Mouse (Mus musculus) heart, postnatal 10 days (tissue): Measurements from ENCODE around the gene Rasa2. TPM values are rescaled to one million over a fixed set of nuclear protein-coding genes. Genes with fewer than 3 reads are reported as not detected.
"Not testable (repeated sequence)": the region's sequence is repeated elsewhere in the genome, so short reads cannot be mapped to it uniquely, and the experiment has no call there.

ENCODE experiments used
- DNase-seq, 2 experiments: peaks; one replicate each; pipeline ENCODE4 v3.0.0; 2021
- intact Hi-C: fragments of 180-260 bp; cut with DNase I; formaldehyde crosslinking; loops from one replicate; pipeline ENCODE4 v1.15.1; 2025
- total RNA-seq, 2 experiments: library from RNA; stranded (reverse); gene quantifications; 2 replicates each; pipeline ENCODE4 v1.2.3; 2021

Rasa2 gene
- 1 to 10 TPM; 7.6 to 8.3 TPM for total RNA-seq

GRCm38 (mm10) chr9:96631389-96632072 lies at the start of gene Rasa2:
TSS of gene Rasa2 (minus strand) at chr9:96631617.
- intact Hi-C loops: loop anchor here (5.0 kb wide), 1 partner anchor 36 kb away; no protein-coding TSS in a partner anchor
- peak; percentile 94 for DNase-seq

- intact Hi-C loops: no loop called here
- DNase-seq: no peak
Observed at GRCm38 (mm10) chr9:96678611-96679010, 47.2 kb upstream of the Rasa2 start.

DNA sequence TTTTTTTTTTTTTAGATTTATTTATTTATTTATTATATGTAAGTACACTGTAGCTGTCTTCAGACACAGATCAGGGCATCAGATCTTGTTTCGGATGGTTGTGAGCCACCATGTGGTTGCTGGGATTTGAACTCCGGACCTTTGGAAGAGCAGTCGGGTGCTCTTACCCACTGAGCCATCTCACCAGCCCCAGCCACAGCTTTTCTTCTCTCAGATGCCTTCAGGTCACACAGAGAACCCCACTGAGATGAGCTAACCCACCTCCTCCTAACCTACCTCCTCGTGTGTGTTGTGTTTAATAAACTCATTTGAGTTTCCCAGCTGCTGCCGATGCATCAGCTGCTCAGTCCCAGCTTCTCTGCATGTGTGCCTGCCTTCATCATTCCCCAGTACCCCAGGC lies 46.3 kb upstream of the Rasa2 start:
- DNase-seq, intact Hi-C loops: not testable (repeated sequence)

- intact Hi-C loops: no loop called here
- no peak for DNase-seq
Observed at GRCm38 (mm10) chr9:96676671-96677070, 45.3 kb upstream of the Rasa2 start.

GRCm38 (mm10) chr9:96675763-96676640 lies 44.6 kb upstream of the Rasa2 start:
- intact Hi-C loops: loop anchor here (1.0 kb wide), 1 partner anchor 83 kb away; no protein-coding TSS in a partner anchor
- no peak for DNase-seq

- intact Hi-C loops: loop anchor here (1.0 kb wide), 1 partner anchor 84 kb away; no protein-coding TSS in a partner anchor
- DNase-seq: peak; percentile 70 to 76
Observed at GRCm38 (mm10) chr9:96675071-96675762, 43.8 kb upstream of the Rasa2 start.

DNA sequence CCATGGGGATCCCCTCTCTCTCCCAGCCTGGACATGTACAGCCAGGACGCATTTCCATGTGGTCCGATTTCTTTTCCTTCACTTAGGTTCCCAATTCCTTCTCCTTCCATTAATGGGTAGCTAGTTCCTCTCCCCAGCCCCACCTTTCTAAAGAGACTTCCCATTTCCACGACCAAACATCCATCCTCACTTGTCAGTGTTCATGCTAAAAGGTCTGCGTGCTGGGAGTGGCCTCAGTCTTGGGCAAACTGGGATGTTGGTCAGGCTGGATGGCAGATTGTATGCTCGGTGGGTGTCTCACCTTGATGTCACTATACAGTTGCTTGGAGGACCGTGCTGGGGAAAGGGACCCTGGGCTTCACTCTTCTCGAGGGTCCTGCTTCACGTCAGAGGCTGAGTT lies 42.9 kb upstream of the Rasa2 start:
- intact Hi-C loops: no loop called here
- DNase-seq: no peak

DNA sequence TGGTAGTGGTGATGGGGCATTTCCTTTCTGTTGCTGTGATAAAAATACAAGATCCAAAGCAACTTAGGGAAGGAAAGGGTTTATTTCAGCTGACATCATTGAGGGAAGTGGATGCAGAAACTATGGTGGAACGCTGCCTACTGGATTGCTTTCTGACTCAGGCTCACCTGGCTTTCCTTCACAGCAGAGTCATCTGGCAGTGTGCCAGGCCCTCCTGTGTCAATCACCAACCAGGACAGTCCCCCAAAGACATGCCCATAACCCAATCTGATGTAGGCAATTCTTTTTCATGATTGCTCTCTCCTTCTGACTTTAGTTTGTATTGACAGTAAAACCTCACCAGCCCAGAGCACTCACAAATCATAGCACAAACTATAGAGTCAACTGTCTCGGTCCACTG lies 41.0 kb upstream of the Rasa2 start:
- intact Hi-C loops: no loop called here
- no peak for DNase-seq

GRCm38 (mm10) chr9:96671249-96671648 lies 39.8 kb upstream of the Rasa2 start:
- no peak for DNase-seq
- intact Hi-C loops: no loop called here

DNA sequence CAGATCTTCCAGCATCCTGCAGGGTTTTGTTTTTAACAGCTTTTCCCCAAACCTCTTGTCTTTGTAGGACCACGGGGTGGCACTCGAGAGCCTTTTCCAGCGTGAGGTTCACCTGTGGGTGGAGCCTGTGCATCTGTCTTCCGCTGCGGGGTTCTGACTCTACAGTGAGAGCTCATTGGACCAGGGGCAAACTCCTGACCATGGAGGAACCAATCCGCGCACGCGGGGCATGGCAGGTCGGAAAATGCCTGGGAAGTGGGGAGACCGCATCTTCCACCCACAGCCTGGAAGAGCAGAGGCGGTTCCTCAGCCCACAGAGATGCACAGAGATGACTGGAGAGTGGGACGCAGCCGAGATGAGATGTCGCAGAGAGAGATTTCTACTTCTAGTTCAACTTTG lies 38.5 kb upstream of the Rasa2 start:
- intact Hi-C loops: loop anchor here (1.0 to 5.0 kb wide), 3 partner anchors 38 to 148 kb away; partner anchors contain the start of gene Rasa2
- DNase-seq: peak; percentile 95 to 97

GRCm38 (mm10) chr9:96668628-96669027 lies 37.2 kb upstream of the Rasa2 start:
- intact Hi-C loops: loop anchor here (1.0 to 5.0 kb wide), 4 partner anchors 36 to 150 kb away; partner anchors contain the start of gene Rasa2
- peak; percentile 72 to 82 for DNase-seq

DNA sequence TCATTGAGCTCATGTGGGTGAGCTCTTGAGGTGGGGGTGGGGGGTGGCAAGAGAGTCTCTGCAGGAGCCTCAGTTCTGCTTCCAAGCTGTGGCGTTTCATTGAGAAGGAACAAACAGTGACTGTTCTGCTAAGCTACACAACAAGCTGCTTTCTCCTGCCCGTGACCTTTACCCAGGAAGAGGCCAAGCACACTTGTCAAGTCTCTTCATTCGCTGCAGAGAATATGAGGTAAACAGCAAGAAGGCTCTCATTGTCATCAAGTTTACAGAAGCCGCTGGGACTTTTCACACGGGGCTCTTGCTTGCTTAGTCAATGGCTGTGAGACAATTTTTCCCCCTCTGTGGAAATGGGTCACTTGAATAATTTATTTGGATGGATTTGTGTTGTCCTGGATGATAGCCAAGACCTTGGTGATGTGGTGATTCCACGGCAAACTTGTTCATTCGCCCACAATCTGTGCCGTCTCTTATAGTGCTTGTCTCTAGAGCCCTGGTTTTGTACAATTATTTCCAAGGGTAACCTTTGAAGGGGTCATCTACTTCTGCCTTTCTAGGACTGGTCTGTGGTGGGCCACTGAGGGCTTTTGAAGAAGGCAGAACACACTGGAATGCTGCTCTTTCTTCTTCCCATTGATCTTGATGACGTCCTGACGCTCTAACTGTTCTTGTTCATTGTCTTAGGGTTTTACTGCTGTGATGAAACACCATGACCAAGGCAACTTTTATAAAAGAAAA lies 29.3 kb upstream of the Rasa2 start:
- intact Hi-C loops: no loop called here

DNA sequence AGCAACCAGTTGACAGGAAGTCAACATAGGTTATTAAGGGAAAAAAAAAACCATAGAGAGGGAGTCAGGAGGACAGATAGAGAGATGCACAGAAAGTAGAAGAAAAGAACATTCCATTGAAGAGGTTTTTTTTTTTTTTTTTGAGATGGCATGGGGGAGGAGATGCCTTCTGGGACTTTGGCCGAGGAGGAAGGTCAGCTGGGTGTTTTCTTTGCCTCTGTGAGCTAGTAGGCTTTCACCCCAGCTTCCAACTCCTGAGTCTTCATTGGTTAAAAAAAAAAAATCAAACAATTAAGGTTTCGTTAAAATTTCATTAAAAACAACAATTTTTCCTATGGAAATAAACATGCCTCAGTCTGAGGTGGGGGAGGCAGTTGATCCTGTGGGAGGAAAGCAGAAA lies 28.4 kb upstream of the Rasa2 start:
- no peak for DNase-seq
- intact Hi-C loops: no loop called here

More for the DNA sequence above, 29.3 kb upstream of the Rasa2 start:
- DNase-seq: no peak

DNA sequence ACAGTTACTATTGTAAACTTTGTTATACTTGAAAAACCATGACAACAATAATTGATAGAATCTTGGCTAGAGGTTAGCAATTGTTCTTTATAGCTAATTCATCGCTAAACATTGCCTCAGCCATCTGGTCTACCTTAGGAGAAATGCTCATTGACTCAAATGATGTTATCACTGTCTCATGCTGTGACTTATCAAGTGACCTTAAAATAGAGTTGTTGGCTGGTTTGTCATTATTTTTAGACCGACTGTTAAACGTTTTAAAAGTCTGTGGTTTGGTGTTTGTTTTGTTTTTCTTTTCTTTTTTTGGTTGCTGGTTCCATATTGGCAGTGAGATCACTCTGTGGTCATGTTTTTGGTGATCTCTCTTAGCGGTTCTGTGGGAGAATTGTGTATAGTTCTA lies 22.1 kb upstream of the Rasa2 start:
- DNase-seq: no peak
- intact Hi-C loops: loop anchor here (2.0 kb wide), 1 partner anchor 81 kb away; no protein-coding TSS in a partner anchor

- intact Hi-C loops: loop anchor here (2.0 kb wide), 1 partner anchor 80 kb away; no protein-coding TSS in a partner anchor
Observed at GRCm38 (mm10) chr9:96652763-96653162, 21.3 kb upstream of the Rasa2 start.

GRCm38 (mm10) chr9:96650807-96651206 lies 19.4 kb upstream of the Rasa2 start:
- intact Hi-C loops: no loop called here

More at GRCm38 (mm10) chr9:96652763-96653162, 21.3 kb upstream of the Rasa2 start:
- DNase-seq: peak in 1 of 2 experiments; percentile 25

GRCm38 (mm10) chr9:96649924-96650323 lies 18.5 kb upstream of the Rasa2 start:
- intact Hi-C loops: no loop called here
- DNase-seq: no peak

More at GRCm38 (mm10) chr9:96650807-96651206, 19.4 kb upstream of the Rasa2 start:
- DNase-seq: no peak

GRCm38 (mm10) chr9:96649362-96649761 lies 17.9 kb upstream of the Rasa2 start:
- intact Hi-C loops: no loop called here
- DNase-seq: no peak

DNA sequence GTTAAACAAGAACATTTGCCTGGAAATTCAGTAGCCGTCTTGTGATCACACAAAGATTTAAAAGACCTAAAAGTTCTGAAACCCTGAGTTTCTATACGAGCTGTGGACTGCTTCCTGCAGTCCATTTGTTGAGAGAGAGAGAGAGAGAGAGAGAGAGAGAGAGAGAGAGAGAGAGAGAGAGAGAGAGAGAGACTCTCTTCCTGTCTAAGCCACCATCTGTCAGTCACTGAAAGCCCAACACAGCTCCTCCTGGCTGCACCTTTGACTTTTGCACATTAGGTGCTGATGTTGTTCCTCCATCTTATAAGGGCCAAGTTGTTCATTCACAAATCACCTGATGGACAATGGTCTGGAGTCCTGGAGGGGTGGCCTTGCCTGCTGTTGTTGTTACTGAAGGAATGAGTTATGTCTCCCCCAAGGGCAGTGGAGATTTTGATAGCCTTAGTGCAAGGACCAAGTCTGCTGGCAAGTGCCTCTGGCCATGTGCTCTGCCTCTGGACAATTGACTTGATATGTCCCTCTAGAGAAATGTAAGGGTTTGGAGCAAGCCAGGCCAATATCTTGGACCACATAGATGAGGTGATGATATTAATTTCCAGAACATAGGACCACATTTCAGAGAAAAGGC lies 15.4 kb upstream of the Rasa2 start:
- DNase-seq: no peak

More for the DNA sequence above, 15.4 kb upstream of the Rasa2 start:
- intact Hi-C loops: no loop called here
